Mouse (Mus musculus): Measurements from ENCODE around the gene Mogs.

DNA sequence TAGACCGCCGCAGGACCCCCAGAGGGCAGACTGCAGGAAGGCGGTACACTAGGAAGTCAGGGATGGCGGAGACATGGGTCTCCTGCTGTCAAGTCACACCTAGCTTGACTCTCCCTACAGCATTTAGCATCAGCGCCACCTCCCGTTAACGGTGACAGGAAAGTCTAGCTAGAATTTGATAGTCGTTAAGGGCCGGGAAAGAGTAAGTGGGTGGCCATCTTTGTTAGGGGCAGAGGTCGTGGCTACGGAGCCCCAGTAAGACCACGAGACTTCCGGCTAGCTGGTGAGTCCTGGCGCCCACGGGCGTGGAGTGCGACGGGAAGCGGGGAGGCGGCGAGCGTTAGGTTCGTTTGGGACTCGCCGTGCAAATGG lies 14.0 kb upstream of the Mogs start, which contains the start of the genes Ccdc142 and Gm42688:
- TF ChIP-seq ZNF384 (IDR thresholded peaks at IDR 0.05; ENCODE audit: low read depth, low read length) (no peak), CTCF (conservative IDR thresholded peaks at IDR 0.05 in 1 of 2, IDR thresholded peaks at IDR 0.05 in 1 of 2; ENCODE audit: low read depth in 2 of 2, low read length in 2 of 2) (peak in 1 of 2 experiments; percentile 87; a peak in 2 of 4 replicates), KAT2A (IDR thresholded peaks at IDR 0.05; ENCODE audit: insufficient replicate concordance, low read length) (peak; percentile 76; the same call in 1 of the 2 replicates), MAX (IDR thresholded peaks at IDR 0.05; ENCODE audit: low read length) (peak; percentile 49; the same call in 1 of the 2 replicates), POLR2AphosphoS2 (IDR thresholded peaks at IDR 0.05; ENCODE audit: low read depth, low read length) (no peak), EP300 (IDR thresholded peaks at IDR 0.05; ENCODE audit: low read length) (no peak), POLR2A (IDR thresholded peaks at IDR 0.05; ENCODE audit: low read depth, low read length) (peak; percentile 74), NELFE (IDR thresholded peaks at IDR 0.05; ENCODE audit: low read depth, low read length) (peak; percentile 65; the same call in 1 of the 2 replicates), RAD21 (IDR thresholded peaks at IDR 0.05; ENCODE audit: low read depth, low read length) (peak; percentile 63), MEF2A (IDR thresholded peaks at IDR 0.05; ENCODE audit: borderline replicate concordance, low read depth, low read length) (no peak; the same call in 1 of the 2 replicates), TBP (conservative IDR thresholded peaks at IDR 0.05; ENCODE audit: low read depth, low read length) (peak; percentile 43; the same call in 1 of the 2 replicates), USF1 (IDR thresholded peaks at IDR 0.05; ENCODE audit: low read depth, low read length) (peak; percentile 57), CHD1 (IDR thresholded peaks at IDR 0.05; ENCODE audit: low read depth, low read length) (no peak), TCF12 (IDR thresholded peaks at IDR 0.05; ENCODE audit: low read depth, low read length) (peak; percentile 57)

Measured in CH12.LX (cell line).